Mouse (Mus musculus) regulatory T cell (primary cell): ENCODE results near the gene Prss46.
"Not testable (repeated sequence)": the region's sequence is repeated elsewhere in the genome, so short reads cannot be mapped to it uniquely, and the experiment has no call there.

ENCODE experiments used
- in situ Hi-C: fragments of 300-600 bp; cut with MboI, MseI; formaldehyde crosslinking; loops from one replicate; pipeline ENCODE4 v1.15.1; 2025; ENCODE audit warnings: high pct_unique_total_duplicates

Gene Prss46

GRCm38 (mm10) chr9:110844206-110844605 lies at the start of gene Prss46:
Gene Prss46 (plus strand): TSS chr9:110844506.
- in situ Hi-C loops, result no loop called here

- in situ Hi-C loops, result no loop called here
These were observed 47.3 kb upstream of the Prss46 start for GRCm38 (mm10) chr9:110797013-110797412.

- in situ Hi-C loops, result no loop called here
These were observed 46.4 kb upstream of the Prss46 start, which contains the start of gene Prss42 for GRCm38 (mm10) chr9:110797866-110798265. Gene Prss42 (plus strand): TSS chr9:110798166.

GRCm38 (mm10) chr9:110800834-110801479 lies 43.3 kb upstream of the Prss46 start:
- in situ Hi-C loops, result no loop called here

- in situ Hi-C loops, result no loop called here
These were observed 41.0 kb upstream of the Prss46 start for GRCm38 (mm10) chr9:110803294-110803693.

GRCm38 (mm10) chr9:110810051-110810450 lies 34.3 kb upstream of the Prss46 start:
- in situ Hi-C loops, result no loop called here

- in situ Hi-C loops, result no loop called here
These were observed 30.5 kb upstream of the Prss46 start, which contains the start of gene Prss44 for GRCm38 (mm10) chr9:110813789-110814188. Gene Prss44 (plus strand): TSS chr9:110813994.

- in situ Hi-C loops, result not testable (repeated sequence)
These were observed 23.8 kb upstream of the Prss46 start for GRCm38 (mm10) chr9:110820546-110820945.

GRCm38 (mm10) chr9:110821436-110821835 lies 22.9 kb upstream of the Prss46 start:
- in situ Hi-C loops, result no loop called here

- in situ Hi-C loops, result no loop called here
These were observed 18.9 kb upstream of the Prss46 start for GRCm38 (mm10) chr9:110825426-110825825.

GRCm38 (mm10) chr9:110825832-110826231 lies 18.5 kb upstream of the Prss46 start:
- in situ Hi-C loops, result no loop called here

GRCm38 (mm10) chr9:110826390-110826789 lies 17.9 kb upstream of the Prss46 start, which contains the start of gene Prss43:
Gene Prss43 (plus strand): TSS chr9:110826690.
- in situ Hi-C loops, result no loop called here

GRCm38 (mm10) chr9:110833021-110833420 lies 11.3 kb upstream of the Prss46 start:
- in situ Hi-C loops, result no loop called here

- in situ Hi-C loops, result no loop called here
These were observed 9.9 kb upstream of the Prss46 start, which contains the start of gene Prss45 for GRCm38 (mm10) chr9:110834411-110834810. Gene Prss45 (plus strand): TSS chr9:110834588.

- in situ Hi-C loops, result no loop called here
These were observed 9.3 kb upstream of the Prss46 start for GRCm38 (mm10) chr9:110834961-110835360.

- in situ Hi-C loops, result no loop called here
These were observed 8.2 kb upstream of the Prss46 start for GRCm38 (mm10) chr9:110836112-110836511.

GRCm38 (mm10) chr9:110840905-110841304 lies 3.4 kb upstream of the Prss46 start:
- in situ Hi-C loops, result no loop called here

- in situ Hi-C loops, result no loop called here
These were observed 2.9 kb upstream of the Prss46 start for GRCm38 (mm10) chr9:110841438-110841837.

- in situ Hi-C loops, result no loop called here
These were observed 4.9 kb downstream of the Prss46 start for GRCm38 (mm10) chr9:110849162-110849561.

GRCm38 (mm10) chr9:110855903-110856302 lies 11.6 kb downstream of the Prss46 start:
- in situ Hi-C loops, result no loop called here

GRCm38 (mm10) chr9:110856920-110857319 lies 12.6 kb downstream of the Prss46 start:
- in situ Hi-C loops, result no loop called here

GRCm38 (mm10) chr9:110857781-110858472 lies 13.6 kb downstream of the Prss46 start, which contains the start of gene Prss50:
Gene Prss50 (plus strand): TSS chr9:110857967.
- in situ Hi-C loops, result no loop called here

- in situ Hi-C loops, result no loop called here
These were observed 14.2 kb downstream of the Prss46 start for GRCm38 (mm10) chr9:110858523-110858922.
